Mouse (Mus musculus) myocyte (in vitro differentiated cells): ENCODE measurements around the gene Prx. TPM values are rescaled to one million over a fixed set of nuclear protein-coding genes. Genes with fewer than 3 reads are reported as not detected.

Experiments
- H3K27me3 ChIP-seq: one replicate; pipeline ENCODE4 v1.6.1; 2011; ENCODE audit not compliant: control insufficient read depth, insufficient read depth, insufficient read length
- H3K36me3 ChIP-seq: one replicate; pipeline ENCODE4 v1.6.1; 2011; ENCODE audit not compliant: control insufficient read depth, insufficient read depth
- H3K4me2 ChIP-seq: one replicate; pipeline ENCODE4 v1.6.1; 2011; ENCODE audit warnings: low read depth, control low read depth
- H3K4me3 ChIP-seq: one replicate; pipeline ENCODE4 v1.5.1; 2011; ENCODE audit warnings: mild to moderate bottlenecking, control low read depth, moderate library complexity
- H3K79me2 ChIP-seq: one replicate; pipeline ENCODE4 v1.6.1; 2011; ENCODE audit not compliant: control insufficient read depth, insufficient read depth
- H3ac ChIP-seq: one replicate; pipeline ENCODE4 v1.6.1; 2011; ENCODE audit not compliant: control insufficient read depth, insufficient read length
- CEBPB ChIP-seq: IDR thresholded peaks from 2 replicates; pipeline ENCODE4 v1.6.1; 2011; ENCODE audit warnings: mild to moderate bottlenecking, moderate library complexity; ENCODE audit not compliant: poor library complexity, insufficient read depth, severe bottlenecking
- E2F4 ChIP-seq: IDR thresholded peaks from one replicate; pipeline ENCODE4 v1.6.1; 2011; ENCODE audit warnings: mild to moderate bottlenecking, control low read depth, moderate library complexity; ENCODE audit not compliant: insufficient read depth
- MAX ChIP-seq: IDR thresholded peaks from one replicate; pipeline ENCODE4 v1.6.1; 2011; ENCODE audit warnings: low read depth, mild to moderate bottlenecking, control low read depth
- MYOD1 ChIP-seq, 3 experiments: IDR thresholded peaks; one replicate each; pipeline ENCODE4 v1.6.1; 2011; ENCODE audit warnings: control low read depth in 2 of 3, low read depth in 2 of 3, mild to moderate bottlenecking in 2 of 3, moderate library complexity in 1 of 3; ENCODE audit not compliant: insufficient read length in 2 of 3, control insufficient read depth in 1 of 3
- MYOG ChIP-seq, 3 experiments: IDR thresholded peaks; one replicate each; pipeline ENCODE4 v1.6.1; 2011; ENCODE audit warnings: control low read depth in 2 of 3, low read depth in 2 of 3, mild to moderate bottlenecking in 2 of 3; ENCODE audit not compliant: insufficient read length in 2 of 3, control insufficient read depth in 1 of 3, insufficient read depth in 1 of 3
- POLR2A ChIP-seq: IDR thresholded peaks from one replicate; pipeline ENCODE4 v1.6.1; 2011; ENCODE audit warnings: low read depth, mild to moderate bottlenecking, control low read depth, moderate library complexity; ENCODE audit not compliant: insufficient read length
- POLR2AphosphoS2 ChIP-seq: IDR thresholded peaks from one replicate; pipeline ENCODE4 v1.6.1; 2011; ENCODE audit warnings: low read depth, control low read depth; ENCODE audit not compliant: insufficient read length
- REST ChIP-seq: IDR thresholded peaks from one replicate; pipeline ENCODE4 v1.6.1; 2011; ENCODE audit warnings: mild to moderate bottlenecking, control low read depth, moderate library complexity; ENCODE audit not compliant: insufficient read depth, insufficient read length
- SRF ChIP-seq: IDR thresholded peaks from one replicate; pipeline ENCODE4 v1.6.1; 2011; ENCODE audit warnings: low read depth; ENCODE audit not compliant: control insufficient read depth, insufficient read length
- TCF12 ChIP-seq: IDR thresholded peaks from one replicate; pipeline ENCODE4 v1.6.1; 2011; ENCODE audit warnings: mild to moderate bottlenecking, control low read depth; ENCODE audit not compliant: poor library complexity, insufficient read depth, severe bottlenecking
- TCF3 ChIP-seq: IDR thresholded peaks from one replicate; pipeline ENCODE4 v1.6.1; 2011; ENCODE audit warnings: low read depth, control low read depth; ENCODE audit not compliant: insufficient read length
- USF1 ChIP-seq: IDR thresholded peaks from one replicate; pipeline ENCODE4 v1.6.1; 2011; ENCODE audit warnings: low read depth, mild to moderate bottlenecking, control low read depth, moderate library complexity
- polyA plus RNA-seq: library from polyadenylated mRNA; unstranded; fragments of >200 nt; fragmentation: generic; extraction: Trizol; gene quantifications from one replicate; pipeline ENCODE4 v1.2.1, GENCODE M21; 2012; ENCODE audit warnings: missing spikeins

Gene Prx
- polyA plus RNA-seq, 1 experiment: 4.2 TPM

DNA sequence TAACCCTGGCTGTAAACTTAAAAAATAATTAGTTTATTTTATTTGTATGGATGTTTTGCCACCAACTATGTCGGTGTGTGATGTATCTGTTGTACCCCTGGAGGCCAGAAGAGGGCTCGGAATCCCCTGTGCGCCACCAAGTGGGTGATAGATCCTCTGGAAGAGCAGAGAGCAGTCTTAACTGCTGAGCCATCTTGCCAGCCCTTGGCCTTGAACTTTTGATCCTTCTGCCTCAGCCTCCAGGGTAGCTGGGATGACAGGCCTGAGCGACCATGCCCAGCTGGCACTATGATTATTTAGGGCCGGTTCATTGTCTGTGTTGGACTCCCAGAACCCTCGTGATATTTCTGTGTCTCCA is 9.5 kb downstream of the Prx start:
- H3K4me2 ChIP-seq: peak overlapping the region; percentile 85
- H3K4me3 ChIP-seq: peak overlapping the region; percentile 34
- H3K36me3 ChIP-seq: no peaks in the 10 kb centered on the region
- TF ChIP-seq SRF (no peak), POLR2A (no peak), E2F4 (no peak), MAX (no peak), TCF12 (no peak), USF1 (no peak), MYOG (IDR thresholded peaks at IDR 0.05; ENCODE audit: control insufficient read depth in 1 of 3, insufficient read depth in 1 of 3, insufficient read length in 2 of 3, low read depth in 2 of 3) (no peak), CEBPB (no peak), POLR2AphosphoS2 (no peak), MYOD1 (IDR thresholded peaks at IDR 0.05; ENCODE audit: control insufficient read depth in 1 of 3, insufficient read length in 2 of 3, low read depth in 2 of 3) (no peak)
- H3K27me3 ChIP-seq: no peaks in the 10 kb centered on the region
- peaks cover 5% of the 10 kb centered on the region for H3K79me2 ChIP-seq
- no peak overlapping the region for H3ac ChIP-seq

DNA sequence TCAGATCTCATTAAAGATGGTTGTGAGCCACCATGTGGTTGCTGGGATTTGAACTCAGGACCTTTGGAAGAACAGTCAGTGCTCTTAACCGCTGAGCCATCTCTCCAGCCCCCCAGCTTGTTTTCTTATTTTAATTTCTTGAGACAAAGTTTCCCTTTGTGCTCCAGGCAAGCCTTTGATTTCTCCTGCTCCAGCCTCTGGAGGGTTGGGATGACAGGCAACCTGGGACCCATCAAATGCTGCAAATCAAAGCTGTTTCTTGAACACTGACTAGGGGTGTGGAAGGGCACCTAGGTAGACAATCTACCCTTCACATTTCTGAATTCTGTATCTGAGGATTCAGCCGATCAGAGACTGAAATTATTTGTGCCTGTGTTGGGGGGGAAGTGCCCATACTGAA is 11.7 kb downstream of the Prx start:
- H3K4me2 ChIP-seq: no peak overlapping the region
- TF ChIP-seq MAX: no peak
- no peaks in the 10 kb centered on the region for H3K36me3 ChIP-seq

DNA sequence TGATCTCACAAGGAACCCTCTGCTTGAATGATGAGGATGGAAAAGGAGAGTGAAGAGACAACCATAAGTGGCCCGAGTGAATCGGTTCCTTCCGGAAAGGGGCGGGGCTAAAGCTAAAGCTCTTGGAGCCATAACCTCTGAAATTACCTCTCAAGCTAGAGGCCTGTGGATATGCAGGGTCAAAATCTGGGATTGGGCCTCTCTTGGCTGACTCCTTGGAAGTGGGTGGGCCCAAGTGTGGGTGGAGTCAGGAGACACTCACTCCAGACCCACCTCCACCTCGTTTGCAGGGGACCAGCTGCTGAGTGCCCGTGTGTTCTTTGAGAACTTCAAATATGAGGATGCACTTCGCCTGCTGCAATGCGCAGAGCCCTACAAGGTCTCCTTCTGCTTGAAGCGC is 15.8 kb downstream of the Prx start:
- Histone ChIP-seq H3K4me2 (no peak overlapping the region), H3K4me3 (no peak overlapping the region), H3ac (no peak overlapping the region), H3K79me2 (peaks cover 5% of the 10 kb centered on the region), H3K36me3 (no peaks in the 10 kb centered on the region), H3K27me3 (no peaks in the 10 kb centered on the region)
- TF ChIP-seq USF1 (no peak), TCF12 (no peak), POLR2A (no peak), MAX (no peak), E2F4 (no peak), MYOG (IDR thresholded peaks at IDR 0.05; ENCODE audit: control insufficient read depth in 1 of 3, insufficient read depth in 1 of 3, insufficient read length in 2 of 3, low read depth in 2 of 3) (no peak), SRF (no peak), POLR2AphosphoS2 (no peak), MYOD1 (IDR thresholded peaks at IDR 0.05; ENCODE audit: control insufficient read depth in 1 of 3, insufficient read length in 2 of 3, low read depth in 2 of 3) (no peak), REST (no peak), CEBPB (no peak), TCF3 (no peak)

More for the DNA sequence above, 11.7 kb downstream of the Prx start:
- Histone ChIP-seq H3K27me3 (no peaks in the 10 kb centered on the region), H3K79me2 (peaks cover 5% of the 10 kb centered on the region), H3ac (no peak overlapping the region), H3K4me3 (no peak overlapping the region)

DNA sequence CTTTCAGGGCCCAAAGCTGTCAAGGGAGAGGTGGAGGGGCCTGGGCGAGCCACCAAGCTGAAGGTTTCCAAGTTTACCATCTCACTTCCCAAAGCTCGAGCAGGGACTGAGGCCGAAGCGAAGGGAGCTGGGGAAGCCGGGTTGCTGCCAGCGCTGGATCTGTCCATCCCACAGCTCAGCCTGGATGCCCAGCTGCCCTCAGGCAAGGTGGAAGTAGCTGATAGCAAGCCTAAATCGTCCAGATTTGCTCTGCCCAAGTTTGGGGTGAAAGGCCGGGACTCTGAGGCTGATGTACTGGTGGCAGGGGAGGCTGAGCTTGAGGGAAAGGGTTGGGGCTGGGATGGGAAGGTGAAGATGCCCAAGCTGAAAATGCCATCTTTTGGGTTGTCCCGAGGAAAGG is 19.2 kb downstream of the Prx start:
- no peak for TF ChIP-seq E2F4
- no peak for TF ChIP-seq TCF12
- Histone ChIP-seq H3K36me3 (no peaks in the 10 kb centered on the region), H3K79me2 (no peaks in the 10 kb centered on the region), H3ac (no peak overlapping the region), H3K27me3 (no peaks in the 10 kb centered on the region), H3K4me2 (no peak overlapping the region), H3K4me3 (no peak overlapping the region)

DNA sequence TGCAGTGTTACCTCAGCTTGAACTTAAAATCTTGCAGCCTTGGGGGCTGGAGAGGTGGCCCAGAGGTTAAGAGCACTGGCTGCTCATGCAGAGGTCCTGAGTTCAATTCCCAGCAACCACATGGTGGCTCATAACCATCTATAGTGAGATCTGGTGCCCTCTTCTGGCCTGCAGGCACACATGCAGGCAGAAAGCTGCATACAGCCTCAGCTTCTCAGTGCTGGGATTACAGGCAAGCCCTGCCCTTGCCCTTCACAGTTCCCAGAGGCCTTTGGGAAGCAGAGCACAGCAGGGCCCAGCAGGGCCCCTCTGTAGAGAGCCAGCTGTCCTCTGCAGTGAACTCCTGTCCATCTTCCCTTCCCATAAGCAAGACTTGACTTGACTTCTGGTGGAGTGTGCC is 21.0 kb downstream of the Prx start:
- H3K4me2 ChIP-seq: no peak overlapping the region
- H3K36me3 ChIP-seq: no peaks in the 10 kb centered on the region
- H3K79me2 ChIP-seq: no peaks in the 10 kb centered on the region
- TF ChIP-seq POLR2A (no peak), REST (no peak), USF1 (no peak), MYOD1 (IDR thresholded peaks at IDR 0.05; ENCODE audit: control insufficient read depth in 1 of 3, insufficient read length in 2 of 3, low read depth in 2 of 3) (no peak), SRF (no peak), TCF3 (no peak), POLR2AphosphoS2 (no peak), CEBPB (no peak), TCF12 (no peak), E2F4 (no peak), MYOG (IDR thresholded peaks at IDR 0.05; ENCODE audit: control insufficient read depth in 1 of 3, insufficient read depth in 1 of 3, insufficient read length in 2 of 3, low read depth in 2 of 3) (no peak), MAX (no peak)
- no peak overlapping the region for H3ac ChIP-seq
- no peak overlapping the region for H3K4me3 ChIP-seq
- H3K27me3 ChIP-seq: no peaks in the 10 kb centered on the region

DNA sequence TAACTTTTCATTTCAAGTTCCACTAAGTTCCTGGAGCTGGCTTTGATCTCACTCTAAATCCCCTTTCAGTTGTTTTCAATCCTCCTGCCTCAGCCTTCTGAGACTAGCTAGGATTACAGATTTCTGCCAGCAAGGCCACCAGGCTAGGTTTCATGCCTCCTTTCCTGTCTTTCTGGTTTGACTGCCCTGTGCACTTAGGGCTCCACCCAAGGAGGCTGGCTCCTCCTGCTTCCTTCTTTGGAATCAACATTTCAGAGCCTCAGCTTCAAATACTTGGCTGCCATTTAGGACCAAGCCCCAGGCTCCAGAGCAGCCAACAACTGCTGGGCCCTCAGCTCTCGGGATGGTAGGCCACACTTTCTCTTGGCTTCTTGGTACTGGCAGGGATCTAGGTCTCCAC is 21.5 kb downstream of the Prx start:
- TF ChIP-seq TCF12 (no peak), POLR2A (no peak), SRF (no peak), POLR2AphosphoS2 (no peak), USF1 (no peak), CEBPB (no peak), E2F4 (no peak), MAX (no peak), MYOG (IDR thresholded peaks at IDR 0.05; ENCODE audit: control insufficient read depth in 1 of 3, insufficient read depth in 1 of 3, insufficient read length in 2 of 3, low read depth in 2 of 3) (no peak), MYOD1 (IDR thresholded peaks at IDR 0.05; ENCODE audit: control insufficient read depth in 1 of 3, insufficient read length in 2 of 3, low read depth in 2 of 3) (no peak)
- H3K4me2 ChIP-seq: no peak overlapping the region
- no peak overlapping the region for H3K4me3 ChIP-seq
- H3ac ChIP-seq: no peak overlapping the region
- H3K79me2 ChIP-seq: no peaks in the 10 kb centered on the region
- H3K36me3 ChIP-seq: no peaks in the 10 kb centered on the region
- no peaks in the 10 kb centered on the region for H3K27me3 ChIP-seq
